Mouse (Mus musculus) layer of hippocampus, adult 9-10 months (tissue): Measurements from ENCODE around the gene Gm20388.
"Not testable (repeated sequence)": the region's sequence is repeated elsewhere in the genome, so short reads cannot be mapped to it uniquely, and the experiment has no call there.

Experiments
- DNase-seq: peaks from one replicate; pipeline ENCODE4 v3.0.0; 2022; ENCODE audit warnings: low spot score

Gm20388 gene

DNA sequence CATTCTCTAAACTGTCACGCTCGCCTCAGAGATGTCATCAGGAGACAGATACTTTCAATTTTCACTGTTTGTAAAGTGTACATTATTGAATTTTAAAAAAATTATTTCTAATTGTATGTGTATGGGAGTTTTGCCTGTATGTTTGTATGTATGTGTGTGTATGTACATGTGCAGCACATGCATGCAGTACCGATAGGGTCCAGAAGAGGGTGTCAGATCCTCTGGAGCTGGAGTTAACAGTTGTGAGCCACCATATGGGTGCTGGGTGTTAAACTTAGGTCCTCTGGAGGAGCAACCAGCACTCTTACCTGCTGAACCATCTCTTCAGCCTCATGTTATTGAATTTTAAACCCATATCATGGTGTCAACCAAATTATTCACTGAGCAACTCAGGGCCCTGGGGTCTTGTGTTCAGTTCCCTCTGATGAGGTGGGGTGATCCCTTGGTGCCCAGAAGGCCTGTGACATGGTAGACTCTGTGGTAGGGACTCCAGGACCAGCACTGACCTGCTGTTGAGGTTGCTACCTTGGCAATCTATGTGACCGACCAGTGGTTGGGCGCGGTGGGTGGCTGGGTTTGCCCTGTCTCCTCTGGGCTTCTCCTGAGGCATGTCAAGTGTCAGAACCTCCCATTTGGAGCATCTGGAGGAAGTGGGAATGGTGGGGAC lies 3593.3 kb downstream of the Gm20388 start:
- no peak for DNase-seq

DNA sequence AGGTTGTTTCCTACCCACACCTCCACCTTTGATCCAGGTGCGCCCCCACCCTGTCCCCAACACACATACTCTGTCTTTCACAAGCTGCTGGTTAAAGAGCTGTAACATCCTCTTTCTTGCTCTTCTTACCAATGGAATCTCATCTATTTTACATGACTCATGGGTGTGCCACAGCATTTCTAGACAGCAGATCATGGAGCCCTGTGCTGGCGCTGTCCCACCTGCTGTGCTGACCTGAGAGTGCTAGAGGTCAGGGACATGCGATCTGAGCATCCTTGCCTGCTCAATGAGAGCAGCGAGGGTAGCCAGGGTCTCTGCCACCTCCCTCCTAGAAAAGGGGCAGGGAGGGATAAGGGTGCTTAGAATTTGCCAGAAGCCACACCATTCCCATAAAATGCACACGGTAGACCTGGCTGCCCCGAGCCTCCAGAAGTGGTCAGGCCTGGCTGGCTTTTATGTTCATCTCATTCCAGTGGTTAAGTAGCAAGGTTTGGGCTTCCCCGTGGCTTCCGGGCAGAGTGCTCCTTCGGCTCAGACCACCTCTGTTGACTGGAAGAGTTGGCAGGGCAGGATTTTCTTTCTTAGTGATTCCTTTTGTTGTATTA lies 3594.1 kb downstream of the Gm20388 start:
- DNase-seq, result no peak

DNA sequence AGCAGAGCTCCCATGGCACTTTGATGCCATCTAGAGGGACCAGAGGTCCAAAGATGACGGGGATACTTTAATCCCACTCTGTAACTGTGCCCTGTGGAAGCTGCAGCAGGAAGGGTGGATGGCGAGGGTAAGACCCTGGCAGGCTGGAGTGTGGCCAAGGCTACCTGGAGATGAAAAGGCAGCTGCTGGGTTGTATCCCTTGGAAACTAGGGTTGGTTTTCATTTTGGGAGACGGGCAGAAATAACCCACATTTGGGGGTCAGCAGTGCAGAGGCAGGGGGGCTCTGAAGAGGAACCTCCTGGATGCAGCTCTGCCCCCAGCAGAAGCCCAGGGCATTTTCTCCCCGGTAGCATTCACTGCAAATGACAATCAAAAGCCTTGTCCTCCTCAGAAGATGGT lies 3594.6 kb downstream of the Gm20388 start:
- no peak for DNase-seq

DNA sequence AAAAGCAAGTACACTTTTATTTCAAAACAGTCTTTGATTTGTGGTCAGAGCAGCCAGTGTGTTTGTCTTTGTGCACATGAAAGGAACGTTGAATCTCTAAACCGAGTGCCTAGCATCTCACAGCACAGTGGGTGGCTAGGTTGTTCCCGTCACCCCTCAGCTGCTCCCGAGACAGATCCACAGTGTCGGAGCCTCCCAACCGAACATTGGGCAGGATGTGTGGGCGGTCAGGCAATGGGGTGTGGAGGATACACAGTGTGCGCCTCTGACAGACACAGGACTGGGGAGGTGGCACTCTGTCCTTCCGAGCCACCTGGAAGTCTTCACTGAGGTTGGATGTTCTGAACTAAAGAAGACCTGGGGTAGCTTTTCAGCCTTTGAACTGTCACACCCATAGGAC lies 3595.1 kb downstream of the Gm20388 start:
- no peak for DNase-seq

DNA sequence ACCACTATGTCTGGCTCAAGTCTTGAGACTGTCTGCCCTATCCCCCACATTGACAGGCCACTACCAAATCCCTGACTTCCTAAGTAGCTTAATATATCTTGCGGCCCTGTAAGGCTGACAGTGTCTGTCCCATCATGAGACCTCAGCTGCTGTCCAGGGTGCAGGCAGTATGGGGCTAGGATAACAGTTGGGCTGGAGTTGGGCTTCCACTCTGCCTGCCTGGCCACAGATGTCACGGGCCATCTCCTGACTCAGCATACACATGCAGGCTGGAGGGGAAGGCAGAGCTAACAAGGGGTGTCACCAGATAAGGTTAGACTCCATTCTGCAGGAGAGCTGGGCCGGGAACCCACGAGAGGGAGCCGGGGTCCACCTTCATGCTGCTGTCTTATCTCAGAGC lies 3596.5 kb downstream of the Gm20388 start:
- DNase-seq, result no peak

DNA sequence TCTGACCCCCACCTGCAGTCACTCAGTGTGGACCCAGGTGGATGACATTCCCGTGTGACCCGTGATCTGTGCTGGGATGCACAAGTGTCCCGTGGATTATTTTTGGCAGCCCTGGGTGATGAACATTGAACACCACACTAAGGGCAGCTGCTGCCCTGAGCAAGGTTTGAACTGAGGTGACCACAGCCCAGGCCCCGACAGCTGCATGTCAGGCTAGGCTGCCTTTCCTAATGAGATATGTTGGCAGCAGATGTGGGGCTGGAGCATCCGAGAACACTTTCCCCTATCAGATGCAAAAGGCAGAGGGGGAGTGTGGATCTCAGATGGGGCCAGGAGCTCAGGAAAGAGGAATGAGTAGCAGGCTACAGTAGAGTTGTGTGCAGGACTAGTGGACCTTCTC lies 3600.2 kb downstream of the Gm20388 start:
- DNase-seq, result no peak

DNA sequence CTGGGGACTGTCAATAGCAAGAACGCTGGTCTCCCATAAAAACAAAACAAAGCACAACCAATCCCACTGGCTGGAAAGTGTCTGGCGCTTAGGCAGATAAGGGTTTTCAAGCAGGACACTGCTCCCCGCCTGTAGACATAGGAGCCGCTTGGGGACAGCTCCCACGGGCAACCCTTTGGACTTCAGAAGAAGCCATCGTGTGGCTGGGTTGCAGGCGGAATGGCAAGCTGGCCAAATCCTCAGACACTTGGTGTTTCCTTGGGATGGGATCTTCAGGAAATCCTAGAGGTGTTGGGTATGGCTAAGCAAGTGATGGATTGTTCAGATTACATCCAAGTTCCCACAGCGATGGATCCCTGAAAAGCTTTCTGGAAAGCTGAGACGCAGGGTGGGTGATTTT lies 3603.5 kb downstream of the Gm20388 start:
- no peak for DNase-seq

DNA sequence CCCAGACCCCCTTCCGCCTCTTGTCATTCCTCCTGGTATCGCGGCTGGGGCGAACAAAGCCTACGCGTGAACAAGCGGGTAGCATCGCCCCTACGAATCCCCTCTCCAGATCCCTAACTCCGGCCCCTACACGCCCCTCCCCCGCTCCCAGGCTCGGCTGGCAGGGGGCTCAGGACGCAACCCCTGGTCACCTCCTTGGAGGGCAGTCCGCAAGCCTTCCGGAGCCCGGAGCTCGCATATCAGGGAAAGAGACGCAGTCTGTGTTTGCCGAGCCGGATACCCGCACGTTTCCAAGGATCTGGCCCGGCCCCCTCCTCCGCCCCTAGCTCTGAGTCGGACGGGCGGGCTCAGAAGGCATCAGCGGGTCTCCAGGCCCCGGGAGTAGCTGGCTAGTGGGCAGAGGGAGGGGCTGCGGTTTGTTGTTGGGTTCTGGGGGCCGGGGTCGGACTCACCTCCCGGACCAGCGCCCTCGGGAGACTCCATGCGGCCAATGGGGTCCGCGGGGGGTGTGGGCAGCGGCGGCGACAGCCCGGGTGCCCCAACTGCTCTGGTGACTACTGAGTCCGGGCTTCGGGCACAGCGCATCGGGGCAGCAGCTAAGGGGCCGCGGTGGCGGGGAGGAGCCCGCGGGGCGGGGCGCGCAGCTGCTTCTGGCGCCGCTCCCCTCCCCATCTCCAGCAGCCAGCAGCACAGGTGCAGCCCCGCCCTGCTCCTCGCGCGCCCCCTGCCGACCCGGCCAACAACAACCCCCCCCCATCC lies 3604.3 kb downstream of the Gm20388 start, which contains the start of gene Dbndd1:
TSS of gene Dbndd1 (minus strand) at position 683 of the 759 bp plus-strand sequence.
- no peak for DNase-seq

DNA sequence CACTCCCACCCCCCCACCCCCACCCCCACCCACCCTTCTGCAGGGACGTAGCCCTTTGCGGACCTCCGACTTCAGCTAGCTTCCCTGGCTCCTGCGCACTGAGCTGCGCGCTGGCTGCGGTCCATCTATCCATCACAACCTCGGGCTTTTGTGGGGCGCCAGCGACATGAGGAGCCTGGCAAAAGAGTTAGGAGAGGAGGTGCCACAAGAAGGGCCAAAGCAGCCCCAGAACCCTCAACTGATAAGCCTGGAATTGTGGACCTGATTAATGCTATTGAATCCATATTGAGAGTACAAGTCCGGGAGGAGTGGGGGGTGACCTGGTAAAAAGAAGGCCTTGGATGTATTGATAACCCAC lies 3604.9 kb downstream of the Gm20388 start:
- DNase-seq, result no peak

DNA sequence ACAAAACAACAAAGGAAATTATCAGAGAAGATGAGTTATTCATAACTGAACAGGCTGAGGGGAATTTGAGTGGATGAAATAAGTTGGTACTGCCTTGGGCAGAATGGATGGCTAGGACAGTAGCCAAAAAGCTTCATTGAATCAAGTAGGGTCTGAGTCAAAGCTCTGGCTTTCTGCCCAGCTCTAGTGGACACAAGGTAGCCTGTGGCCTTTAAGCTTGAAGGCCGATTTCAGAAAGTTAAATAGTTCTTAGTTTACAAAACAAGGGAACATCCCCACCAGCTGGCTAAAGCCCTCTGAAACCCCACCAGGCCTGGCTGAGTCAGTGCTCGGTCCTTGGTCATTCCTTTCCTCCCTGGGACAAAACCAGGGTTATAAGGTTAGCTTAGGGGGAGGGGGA lies 3606.0 kb downstream of the Gm20388 start:
- DNase-seq, result no peak

DNA sequence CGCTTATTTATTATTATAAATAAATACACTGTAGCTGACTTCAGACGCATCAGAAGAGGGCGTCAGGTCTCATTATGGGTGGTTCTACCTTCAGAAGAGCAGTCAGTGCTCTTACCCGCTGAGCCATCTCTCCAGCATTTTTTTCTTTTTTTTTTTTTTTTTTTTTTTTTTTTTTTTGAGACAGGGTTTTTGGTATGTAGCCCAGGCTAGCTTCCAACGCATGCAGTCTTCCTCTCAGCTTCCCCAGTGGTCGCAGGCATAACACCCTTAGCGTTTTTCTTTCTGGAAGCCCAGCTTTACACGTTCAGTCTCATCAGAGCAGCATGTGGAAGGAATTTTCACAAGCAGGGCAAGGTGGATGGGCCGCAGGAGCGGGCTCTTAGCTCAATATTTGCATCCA lies 3607.5 kb downstream of the Gm20388 start:
- no peak for DNase-seq

DNA sequence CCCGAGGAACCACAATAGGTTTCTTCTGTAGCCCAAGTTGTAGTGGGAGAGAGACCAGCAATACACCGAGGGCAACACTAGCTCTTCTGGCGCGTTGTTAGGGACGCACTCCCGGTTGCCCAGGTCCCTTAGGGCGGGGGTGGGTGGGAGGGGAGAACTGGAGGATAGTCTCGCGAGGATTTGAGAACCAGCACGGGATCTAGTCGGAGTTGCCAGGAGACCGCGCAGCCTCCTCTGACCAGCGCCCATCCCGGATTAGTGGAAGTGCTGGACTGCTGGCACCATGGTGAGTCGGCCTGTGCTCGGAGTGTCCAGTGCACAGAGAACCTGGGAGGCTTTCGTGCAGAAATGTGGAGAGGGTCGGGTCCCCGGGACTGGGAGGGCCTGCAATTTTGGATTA lies 3608.0 kb downstream of the Gm20388 start, which contains the start of gene Gas8:
TSS of gene Gas8 (plus strand) at position 168 of the 400 bp plus-strand sequence.
- peak; percentile 75 for DNase-seq

DNA sequence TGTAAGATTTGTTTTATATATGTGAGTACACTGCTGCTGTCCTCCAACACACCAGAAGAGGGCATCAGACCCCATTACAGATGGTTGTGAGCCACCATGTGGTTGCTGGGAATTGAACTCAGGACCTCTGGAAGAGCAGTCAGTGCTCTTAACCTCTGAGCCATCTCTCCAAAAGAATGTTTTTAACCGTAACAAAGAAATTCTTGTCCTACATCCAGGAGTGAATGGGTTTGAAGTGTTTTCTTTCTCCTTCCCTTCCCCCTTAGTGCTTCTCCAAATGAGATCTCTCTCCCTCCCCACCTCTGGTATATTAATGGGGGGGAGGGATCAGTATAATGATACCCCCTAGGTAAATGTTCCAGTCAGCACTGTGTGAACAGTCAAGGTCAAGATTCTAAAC lies 3609.4 kb downstream of the Gm20388 start:
- DNase-seq, result not testable (repeated sequence)

DNA sequence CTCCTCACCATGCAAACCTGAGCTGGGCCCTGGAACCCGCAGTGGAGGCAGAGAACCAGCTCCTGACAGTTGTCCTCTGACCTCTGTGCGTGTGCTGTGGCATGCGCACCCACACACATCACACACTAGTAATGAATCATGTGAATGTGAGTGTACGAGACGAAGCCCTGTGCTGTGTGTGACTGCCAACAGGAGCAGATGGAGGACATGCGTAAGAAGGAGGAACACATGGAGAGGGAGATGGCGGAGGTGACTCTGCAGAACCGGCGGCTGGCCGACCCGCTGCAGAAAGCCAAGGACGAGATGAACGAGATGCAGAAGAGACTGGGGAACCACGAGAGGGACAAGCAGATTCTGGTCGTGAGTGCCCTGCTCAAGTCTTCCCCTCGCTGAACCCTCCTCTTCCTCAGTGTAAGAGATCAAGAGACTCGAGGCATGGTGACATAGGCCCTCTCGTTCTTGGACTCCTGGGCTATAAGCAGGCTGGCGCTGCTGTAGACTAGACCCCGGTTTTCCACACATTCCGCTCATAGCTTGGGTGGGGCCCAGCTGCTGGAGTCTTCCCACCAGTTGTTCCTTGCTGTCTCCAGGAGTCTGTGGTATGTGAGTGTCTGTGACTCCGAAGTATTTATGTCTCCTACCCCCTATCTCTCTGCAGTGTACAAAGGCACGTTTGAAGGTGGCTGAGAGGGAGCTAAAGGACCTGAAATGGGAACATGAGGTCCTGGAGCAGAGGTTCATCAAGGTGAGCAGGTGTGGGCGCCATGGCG lies 3617.3 kb downstream of the Gm20388 start:
- no peak for DNase-seq

DNA sequence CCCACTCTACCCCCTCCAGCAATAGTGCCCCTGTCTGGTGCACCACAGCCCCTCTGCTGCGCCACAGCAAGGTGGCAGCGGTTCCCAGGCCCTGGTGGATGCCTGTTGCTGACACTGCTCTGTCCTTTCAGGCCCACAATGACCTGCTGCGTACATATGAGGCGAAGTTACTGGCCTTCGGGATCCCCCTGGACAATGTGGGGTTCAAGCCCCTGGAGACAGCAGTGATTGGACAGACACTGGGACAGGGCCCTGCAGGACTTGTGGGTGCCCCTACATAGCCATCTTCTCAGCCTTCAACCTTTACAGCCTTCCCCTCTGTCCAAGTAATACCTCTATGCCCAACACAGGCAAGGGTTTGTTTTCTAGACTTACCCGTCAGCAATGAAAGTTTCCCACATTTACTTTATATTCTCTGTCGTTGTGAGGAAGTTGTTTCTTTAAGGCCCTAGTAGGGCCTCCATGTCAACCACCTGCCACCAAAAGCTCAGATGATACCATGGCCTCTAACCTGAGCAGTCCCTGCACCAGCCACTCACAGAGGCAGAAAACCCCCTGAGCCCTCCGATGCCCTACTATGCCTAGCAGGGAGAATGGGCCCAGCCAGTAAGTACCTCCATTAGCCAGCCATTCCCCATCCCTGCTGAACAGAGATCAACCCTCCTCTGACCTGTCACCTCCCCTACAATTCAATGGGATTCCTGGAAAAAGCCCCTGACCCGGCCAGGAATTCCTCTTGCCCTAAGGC lies 3625.8 kb downstream of the Gm20388 start:
- DNase-seq, result no peak

DNA sequence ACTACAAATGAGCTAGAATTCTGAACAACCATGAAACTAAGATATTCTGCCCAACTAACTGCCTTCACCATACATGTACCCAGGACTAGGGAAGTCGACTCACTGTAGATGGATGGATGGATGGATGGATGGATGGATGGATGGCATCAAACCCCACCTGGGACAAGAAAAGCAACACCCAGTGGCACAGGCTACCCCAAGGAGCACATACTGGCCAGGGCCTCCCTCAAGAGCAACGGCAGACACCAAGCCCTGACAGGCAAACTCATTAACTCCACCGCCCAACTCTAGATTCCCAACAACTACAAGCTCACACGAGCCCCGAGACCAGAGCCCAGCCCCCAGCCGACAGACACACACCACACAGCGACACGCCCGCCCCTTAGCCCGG lies 3626.3 kb downstream of the Gm20388 start:
- DNase-seq, result no peak

DNA sequence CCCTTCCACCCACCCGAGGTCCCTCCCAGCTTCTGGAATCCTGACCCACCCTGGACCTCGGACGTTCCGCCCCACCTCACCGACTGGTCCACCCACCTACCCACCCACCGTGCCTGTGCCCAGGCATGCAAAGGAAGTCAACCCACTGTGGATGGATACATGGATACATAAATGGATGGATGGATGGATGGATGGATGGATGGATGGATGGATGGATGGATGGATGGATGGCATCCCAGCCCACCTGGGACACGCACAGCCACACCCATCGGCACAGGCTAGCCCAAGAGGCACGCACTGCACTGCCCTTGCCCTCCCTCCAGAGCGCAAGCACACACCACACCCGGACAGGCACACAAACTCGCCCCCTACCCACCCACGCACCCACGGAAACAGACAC lies 3627.0 kb downstream of the Gm20388 start:
- not testable (repeated sequence) for DNase-seq

DNA sequence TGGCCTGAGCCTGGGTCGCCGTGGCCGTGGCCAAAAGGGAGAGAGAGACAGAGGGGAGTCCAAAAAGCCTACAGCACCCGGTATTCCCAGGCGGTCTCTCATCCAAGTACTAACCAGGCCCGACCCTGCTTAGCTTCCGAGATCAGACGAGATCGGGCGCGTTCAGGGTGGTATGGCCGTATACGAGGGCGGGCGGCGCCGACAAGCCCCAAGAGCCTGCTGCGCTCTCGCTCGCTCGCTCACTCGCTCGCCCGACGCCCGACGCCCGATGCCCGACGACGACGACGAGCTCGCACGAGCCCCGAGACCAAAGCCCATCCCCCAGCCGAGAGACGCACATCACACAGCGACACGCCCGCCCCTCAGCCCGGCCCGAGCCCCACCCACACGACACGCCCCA lies 3653.6 kb downstream of the Gm20388 start:
- not testable (repeated sequence) for DNase-seq

DNA sequence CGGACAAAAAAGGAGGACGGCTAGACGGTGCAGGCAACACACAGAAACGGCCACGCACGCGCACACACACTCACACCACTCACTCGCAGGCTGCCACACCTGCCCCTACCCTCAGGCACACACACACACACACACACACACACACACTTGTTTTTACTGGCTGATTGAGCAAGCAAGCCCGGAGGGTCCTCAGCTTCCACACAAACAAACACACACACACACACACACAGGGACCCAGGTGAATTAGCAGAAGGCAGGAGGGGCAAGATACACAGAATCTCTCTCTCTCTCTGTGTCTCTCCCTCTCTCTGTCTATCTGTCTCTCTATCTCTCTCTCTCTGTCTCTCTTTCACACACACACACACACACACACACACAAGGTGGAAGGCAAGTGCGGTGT lies 3664.7 kb downstream of the Gm20388 start:
- DNase-seq, result not testable (repeated sequence)

DNA sequence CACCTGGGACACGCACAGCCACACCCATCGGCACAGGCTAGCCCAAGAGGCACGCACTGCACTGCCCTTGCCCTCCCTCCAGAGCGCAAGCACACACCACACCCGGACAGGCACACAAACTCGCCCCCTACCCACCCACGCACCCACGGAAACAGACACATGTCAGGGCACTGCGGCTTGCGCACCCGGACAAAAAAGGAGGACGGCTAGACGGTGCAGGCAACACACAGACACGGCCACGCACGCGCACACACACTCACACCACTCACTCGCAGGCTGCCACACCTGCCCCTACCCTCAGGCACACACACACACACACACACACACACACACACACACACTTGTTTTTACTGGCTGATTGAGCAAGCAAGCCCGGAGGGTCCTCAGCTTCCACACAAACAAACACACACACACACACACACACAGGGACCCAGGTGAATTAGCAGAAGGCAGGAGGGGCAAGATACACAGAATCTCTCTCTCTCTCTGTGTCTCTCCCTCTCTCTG lies 3690.1 kb downstream of the Gm20388 start:
- DNase-seq, result not testable (repeated sequence)

DNA sequence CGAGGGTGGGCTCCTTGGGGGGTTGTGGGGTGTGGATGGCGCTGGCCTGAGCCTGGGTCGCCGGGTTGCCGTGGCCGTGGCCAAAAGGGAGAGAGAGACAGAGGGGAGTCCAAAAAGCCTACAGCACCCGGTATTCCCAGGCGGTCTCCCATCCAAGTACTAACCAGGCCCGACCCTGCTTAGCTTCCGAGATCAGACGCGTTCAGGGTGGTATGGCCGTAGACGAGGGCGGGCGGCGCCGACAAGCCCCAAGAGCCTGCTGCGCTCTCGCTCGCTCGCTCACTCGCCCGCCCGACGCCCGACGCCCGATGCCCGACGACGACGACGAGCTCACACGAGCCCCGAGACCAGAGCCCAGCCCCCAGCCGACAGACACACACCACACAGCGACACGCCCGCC lies 3690.8 kb downstream of the Gm20388 start:
- DNase-seq, result not testable (repeated sequence)

DNA sequence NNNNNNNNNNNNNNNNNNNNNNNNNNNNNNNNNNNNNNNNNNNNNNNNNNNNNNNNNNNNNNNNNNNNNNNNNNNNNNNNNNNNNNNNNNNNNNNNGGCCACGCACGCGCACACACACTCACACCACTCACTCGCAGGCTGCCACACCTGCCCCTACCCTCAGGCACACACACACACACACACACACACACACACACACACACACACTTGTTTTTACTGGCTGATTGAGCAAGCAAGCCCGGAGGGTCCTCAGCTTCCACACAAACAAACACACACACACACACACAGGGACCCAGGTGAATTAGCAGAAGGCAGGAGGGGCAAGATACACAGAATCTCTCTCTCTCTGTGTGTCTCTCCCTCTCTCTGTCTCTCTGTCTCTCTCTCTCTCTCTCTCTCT lies 3702.0 kb downstream of the Gm20388 start:
- not testable (repeated sequence) for DNase-seq
